Mouse (Mus musculus): ENCODE data around the gene Slc12a3. TPM values are rescaled to one million over a fixed set of nuclear protein-coding genes. Genes with fewer than 3 reads are reported as not detected.
A peak's percentile ranks its signal among the peaks of the same experiment; 100 is the strongest.

Slc12a3 gene
- polyA plus RNA-seq, 1 experiment from 2014 or later, result 0.29 TPM

DNA sequence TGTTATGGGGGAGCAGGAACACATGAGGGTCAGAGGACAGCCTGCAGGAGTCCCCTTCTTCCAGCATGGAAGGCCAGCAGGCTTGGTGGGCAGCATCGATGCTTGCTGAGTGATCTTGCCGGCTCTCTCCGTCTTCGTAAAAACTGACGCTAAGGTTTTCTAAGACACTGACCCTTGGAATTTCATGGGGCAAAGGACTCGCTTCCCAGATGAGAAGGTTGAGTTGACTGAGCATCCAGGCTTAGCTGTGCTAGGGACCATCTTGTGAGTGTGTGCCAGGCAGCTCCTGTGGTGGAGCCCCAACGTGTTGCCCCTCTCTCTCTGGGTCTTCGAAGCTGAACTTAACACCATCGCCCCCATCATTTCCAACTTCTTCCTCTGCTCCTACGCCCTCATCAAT lies 13.7 kb downstream of the Slc12a3 start:
- Histone ChIP-seq H3K9ac (ENCODE audit: low read depth, low read length) (no peak overlapping the region), H3K4me3 (ENCODE audit: low read depth, low read length) (no peak overlapping the region), H3K36me3 (ENCODE audit: control insufficient read depth, insufficient read depth, low read length) (no peaks in the 10 kb centered on the region), H3K27ac (replicated peaks; ENCODE audit: low read depth, low read length) (no peak overlapping the region), H3K4me2 (ENCODE audit: low read depth, low read length) (no peak overlapping the region), H3K4me1 (ENCODE audit: control insufficient read depth, insufficient read depth, low read length) (no peaks in the 10 kb centered on the region), H3K9me3 (ENCODE audit: control insufficient read depth, low read length) (no peaks in the 10 kb centered on the region), H3K27me3 (replicated peaks; ENCODE audit: control insufficient read depth, insufficient read depth, low read length) (no peaks in the 10 kb centered on the region)
- WGBS, result 84% methylated on average over 10 of the region's 10 CpGs
- ATAC-seq (ENCODE audit: low read depth), result no peak
- no peak for DNase-seq (ENCODE audit: low spot score)

DNA sequence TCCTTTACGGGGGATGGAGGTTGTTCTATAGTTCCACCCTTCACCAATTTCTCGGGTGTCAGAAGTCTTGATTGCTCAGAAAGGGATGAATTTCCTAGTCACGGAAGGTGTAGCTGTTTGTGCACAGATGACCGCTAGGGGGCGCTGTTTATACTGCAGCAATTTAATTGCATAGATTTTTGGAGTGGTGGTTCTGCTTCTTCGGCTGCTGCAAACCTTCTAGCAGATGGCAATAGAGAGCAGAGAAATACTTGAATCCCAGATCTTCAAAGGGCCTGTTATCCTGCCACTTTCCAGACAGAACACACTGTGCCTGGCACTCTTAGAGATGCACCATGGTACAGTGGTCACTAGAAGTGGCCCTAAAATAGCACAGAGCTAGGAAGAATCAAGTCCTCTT lies 14.3 kb downstream of the Slc12a3 start:
- Histone ChIP-seq H3K4me1 (ENCODE audit: control insufficient read depth, insufficient read depth, low read length) (no peaks in the 10 kb centered on the region), H3K36me3 (ENCODE audit: control insufficient read depth, insufficient read depth, low read length) (no peaks in the 10 kb centered on the region), H3K27me3 (replicated peaks; ENCODE audit: control insufficient read depth, insufficient read depth, low read length) (no peaks in the 10 kb centered on the region), H3K9me3 (ENCODE audit: control insufficient read depth, low read length) (no peaks in the 10 kb centered on the region), H3K4me2 (ENCODE audit: low read depth, low read length) (no peak overlapping the region), H3K4me3 (ENCODE audit: low read depth, low read length) (no peak overlapping the region), H3K9ac (ENCODE audit: low read depth, low read length) (no peak overlapping the region), H3K27ac (replicated peaks; ENCODE audit: low read depth, low read length) (no peak overlapping the region)
- ATAC-seq (ENCODE audit: low read depth) (no peak), DNase-seq (ENCODE audit: low spot score) (peak; percentile 80)
- 12% methylated on average over 6 of the region's 6 CpGs for WGBS

DNA sequence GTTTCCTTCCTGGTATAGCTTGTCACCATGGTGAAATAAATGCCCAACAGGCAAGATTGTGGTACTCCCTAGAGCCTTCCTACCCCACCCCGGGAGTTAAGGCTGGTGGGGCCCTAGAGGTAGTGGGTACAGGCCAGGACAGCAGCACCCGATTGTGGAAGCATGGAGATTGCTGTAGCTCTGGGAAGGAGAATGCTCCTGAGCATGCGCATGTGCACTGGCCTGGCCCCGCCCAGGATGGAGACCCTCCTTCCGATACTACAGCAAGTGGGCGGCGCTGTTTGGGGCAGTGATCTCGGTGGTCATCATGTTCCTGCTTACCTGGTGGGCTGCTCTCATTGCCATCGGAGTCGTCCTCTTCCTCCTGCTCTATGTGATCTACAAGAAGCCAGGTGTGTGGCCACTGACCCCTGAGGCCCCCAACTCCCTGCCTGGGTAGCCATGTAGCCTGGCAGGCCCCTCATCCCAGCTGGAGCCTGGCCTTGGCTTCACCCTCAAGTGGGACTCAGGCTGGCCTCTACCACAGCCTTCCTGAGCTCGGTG lies 14.8 kb downstream of the Slc12a3 start:
- no peaks in the 10 kb centered on the region for H3K4me1 ChIP-seq (ENCODE audit: control insufficient read depth, insufficient read depth, low read length)
- no peaks in the 10 kb centered on the region for H3K9me3 ChIP-seq (ENCODE audit: control insufficient read depth, low read length)
- H3K9ac ChIP-seq (ENCODE audit: low read depth, low read length), result no peak overlapping the region
- ATAC-seq (ENCODE audit: low read depth) (no peak; the same call in 1 of the 2 replicates), DNase-seq (ENCODE audit: low spot score) (no peak)
- 88% methylated on average over 11 of the region's 11 CpGs for WGBS
- H3K27ac ChIP-seq (replicated peaks; ENCODE audit: low read depth, low read length), result no peak overlapping the region
- no peak overlapping the region for H3K4me2 ChIP-seq (ENCODE audit: low read depth, low read length)
- H3K36me3 ChIP-seq (ENCODE audit: control insufficient read depth, insufficient read depth, low read length), result no peaks in the 10 kb centered on the region
- no peaks in the 10 kb centered on the region for H3K27me3 ChIP-seq (replicated peaks; ENCODE audit: control insufficient read depth, insufficient read depth, low read length)
- H3K4me3 ChIP-seq (ENCODE audit: low read depth, low read length), result no peak overlapping the region

DNA sequence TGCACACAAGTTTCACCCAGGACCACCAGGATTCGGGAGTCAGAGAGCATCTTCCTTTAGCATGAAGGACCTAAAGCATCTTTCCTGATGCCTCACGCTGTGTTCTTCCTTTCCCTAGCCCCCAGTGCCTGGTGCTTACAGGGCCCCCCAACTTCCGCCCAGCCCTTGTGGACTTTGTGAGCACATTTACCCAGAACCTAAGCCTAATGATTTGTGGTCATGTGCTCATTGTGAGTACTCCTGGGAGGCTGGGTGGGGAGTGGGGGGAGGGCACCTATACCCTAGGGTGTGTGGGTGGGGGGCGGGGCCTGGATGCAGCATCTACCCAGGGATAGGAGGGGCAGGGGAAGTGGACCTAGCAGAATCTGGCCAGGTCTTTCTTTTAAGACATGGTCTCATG lies 16.7 kb downstream of the Slc12a3 start:
- Histone ChIP-seq H3K4me2 (ENCODE audit: low read depth, low read length) (no peak overlapping the region), H3K36me3 (ENCODE audit: control insufficient read depth, insufficient read depth, low read length) (no peaks in the 10 kb centered on the region), H3K4me3 (ENCODE audit: low read depth, low read length) (no peak overlapping the region), H3K9me3 (ENCODE audit: control insufficient read depth, low read length) (no peaks in the 10 kb centered on the region), H3K9ac (ENCODE audit: low read depth, low read length) (no peak overlapping the region), H3K27me3 (replicated peaks; ENCODE audit: control insufficient read depth, insufficient read depth, low read length) (no peaks in the 10 kb centered on the region), H3K27ac (replicated peaks; ENCODE audit: low read depth, low read length) (no peak overlapping the region), H3K4me1 (ENCODE audit: control insufficient read depth, insufficient read depth, low read length) (no peaks in the 10 kb centered on the region)
- no peak for ATAC-seq (ENCODE audit: low read depth)
- WGBS, result 88% methylated on average over 4 of the region's 4 CpGs
- DNase-seq (ENCODE audit: low spot score), result no peak

DNA sequence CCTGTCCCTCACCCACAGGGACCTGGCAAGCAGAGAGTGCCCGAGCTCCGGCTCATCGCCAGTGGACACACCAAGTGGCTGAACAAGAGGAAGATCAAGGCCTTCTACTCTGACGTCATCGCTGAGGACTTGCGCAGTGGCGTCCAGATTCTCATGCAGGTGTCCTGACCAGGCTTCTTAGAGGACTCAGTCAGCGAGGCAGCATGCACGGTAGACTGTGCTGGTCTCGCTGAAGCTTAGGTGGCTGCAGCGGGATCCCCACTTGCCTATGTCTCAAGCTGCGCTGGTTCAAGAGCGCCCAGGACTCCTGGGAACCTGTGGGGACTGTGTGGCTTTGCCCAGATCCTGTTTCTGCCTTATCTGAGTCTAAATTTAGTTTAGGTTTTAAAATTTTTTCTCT lies 17.3 kb downstream of the Slc12a3 start:
- ATAC-seq (ENCODE audit: low read depth), result no peak
- Histone ChIP-seq H3K4me3 (ENCODE audit: low read depth, low read length) (no peak overlapping the region), H3K27ac (replicated peaks; ENCODE audit: low read depth, low read length) (no peak overlapping the region), H3K36me3 (ENCODE audit: control insufficient read depth, insufficient read depth, low read length) (no peaks in the 10 kb centered on the region), H3K4me1 (ENCODE audit: control insufficient read depth, insufficient read depth, low read length) (no peaks in the 10 kb centered on the region), H3K27me3 (replicated peaks; ENCODE audit: control insufficient read depth, insufficient read depth, low read length) (no peaks in the 10 kb centered on the region), H3K4me2 (ENCODE audit: low read depth, low read length) (no peak overlapping the region), H3K9me3 (ENCODE audit: control insufficient read depth, low read length) (no peaks in the 10 kb centered on the region), H3K9ac (ENCODE audit: low read depth, low read length) (no peak overlapping the region)
- no peak for DNase-seq (ENCODE audit: low spot score)
- 93% methylated on average over 13 of the region's 13 CpGs for WGBS

DNA sequence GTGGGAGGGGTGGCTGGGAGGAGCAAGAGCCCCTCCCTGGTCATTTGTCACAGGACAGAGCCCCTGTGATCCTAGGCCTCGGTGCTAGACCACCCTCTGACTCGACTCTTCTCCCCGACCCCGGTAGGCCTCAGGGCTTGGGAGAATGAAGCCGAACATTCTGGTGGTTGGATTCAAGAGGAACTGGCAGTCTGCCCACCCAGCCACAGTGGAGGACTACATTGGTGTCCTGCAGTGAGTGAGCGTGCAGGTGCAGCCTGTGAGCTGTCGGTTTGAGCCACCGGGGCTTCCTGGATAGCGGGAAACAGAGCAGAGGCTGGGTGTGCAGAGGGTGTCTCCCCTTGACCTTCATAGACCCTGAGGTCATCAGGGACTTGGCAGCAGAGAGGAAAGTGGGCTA lies 19.4 kb downstream of the Slc12a3 start:
- Histone ChIP-seq H3K9me3 (ENCODE audit: control insufficient read depth, low read length) (0 out of 2 replicates have a peak, but pooled peaks cover 1% of the 10 kb centered on the region), H3K27ac (replicated peaks; ENCODE audit: low read depth, low read length) (no peak overlapping the region), H3K9ac (ENCODE audit: low read depth, low read length) (no peak overlapping the region), H3K36me3 (ENCODE audit: control insufficient read depth, insufficient read depth, low read length) (no peaks in the 10 kb centered on the region), H3K27me3 (replicated peaks; ENCODE audit: control insufficient read depth, insufficient read depth, low read length) (no peaks in the 10 kb centered on the region), H3K4me2 (ENCODE audit: low read depth, low read length) (no peak overlapping the region), H3K4me3 (ENCODE audit: low read depth, low read length) (no peak overlapping the region), H3K4me1 (ENCODE audit: control insufficient read depth, insufficient read depth, low read length) (no peaks in the 10 kb centered on the region)
- DNase-seq (ENCODE audit: low spot score) (peak; percentile 20), ATAC-seq (ENCODE audit: low read depth) (no peak)
- WGBS, result 67% methylated on average over 9 of the region's 9 CpGs

DNA sequence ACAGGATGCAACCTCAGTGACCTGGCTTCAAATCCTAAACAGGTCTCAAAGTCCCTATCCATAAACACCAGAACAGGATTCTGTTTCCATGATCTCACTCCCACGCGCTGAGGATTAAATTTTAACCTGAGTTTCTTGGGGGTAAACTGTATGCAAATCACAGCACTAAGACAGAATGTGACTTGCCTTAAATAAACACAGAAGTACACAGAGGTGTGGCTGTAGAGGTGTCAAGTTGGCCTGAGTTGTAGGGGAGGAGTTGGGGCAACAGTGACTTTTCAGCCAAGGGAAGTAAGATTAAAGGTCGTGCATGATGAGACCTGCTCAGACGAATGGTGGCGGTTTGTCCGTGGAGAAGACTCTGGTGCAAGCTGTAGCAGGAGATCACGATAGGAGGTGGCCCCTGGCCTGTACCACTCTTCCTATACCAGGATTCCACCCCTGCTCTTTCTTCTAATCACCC lies 25.1 kb downstream of the Slc12a3 start:
- H3K4me2 ChIP-seq (ENCODE audit: low read depth, low read length), result no peak overlapping the region
- ATAC-seq (ENCODE audit: low read depth) (no peak), DNase-seq (ENCODE audit: low spot score) (no peak)
- H3K4me1 ChIP-seq (ENCODE audit: control insufficient read depth, insufficient read depth, low read length), result no peaks in the 10 kb centered on the region
- H3K9me3 ChIP-seq (ENCODE audit: control insufficient read depth, low read length), result 0 out of 2 replicates have a peak, but pooled peaks cover 4% of the 10 kb centered on the region
- no peak overlapping the region for H3K9ac ChIP-seq (ENCODE audit: low read depth, low read length)
- no peak overlapping the region for H3K27ac ChIP-seq (replicated peaks; ENCODE audit: low read depth, low read length)
- WGBS, result 78% methylated on average over 7 of the region's 7 CpGs
- H3K27me3 ChIP-seq (replicated peaks; ENCODE audit: control insufficient read depth, insufficient read depth, low read length), result no peaks in the 10 kb centered on the region
- H3K4me3 ChIP-seq (ENCODE audit: low read depth, low read length), result no peak overlapping the region
- H3K36me3 ChIP-seq (ENCODE audit: control insufficient read depth, insufficient read depth, low read length), result no peaks in the 10 kb centered on the region

DNA sequence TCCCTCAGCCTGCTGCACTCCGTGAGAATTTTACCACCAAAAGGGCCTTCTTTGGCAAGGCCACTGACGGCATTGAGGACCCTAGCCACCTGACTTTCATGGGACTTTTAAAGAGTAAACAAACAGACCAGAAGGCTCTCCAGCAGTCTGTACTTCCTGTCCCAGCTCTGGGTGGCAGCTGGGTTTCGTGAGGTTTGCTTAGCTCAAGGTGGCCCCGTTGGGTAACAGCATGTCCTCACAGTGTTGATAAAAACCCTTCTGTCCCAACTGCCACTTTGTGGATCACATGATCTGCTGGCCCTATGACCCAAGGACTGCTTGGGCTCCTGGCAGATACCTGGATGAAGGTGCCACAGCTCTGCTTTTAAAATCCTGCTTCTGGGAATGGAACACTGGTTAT lies 25.6 kb downstream of the Slc12a3 start:
- Histone ChIP-seq H3K27ac (replicated peaks; ENCODE audit: low read depth, low read length) (no peak overlapping the region), H3K27me3 (replicated peaks; ENCODE audit: control insufficient read depth, insufficient read depth, low read length) (no peaks in the 10 kb centered on the region), H3K9ac (ENCODE audit: low read depth, low read length) (no peak overlapping the region), H3K36me3 (ENCODE audit: control insufficient read depth, insufficient read depth, low read length) (no peaks in the 10 kb centered on the region), H3K9me3 (ENCODE audit: control insufficient read depth, low read length) (0 out of 2 replicates have a peak, but pooled peaks cover 4% of the 10 kb centered on the region), H3K4me3 (ENCODE audit: low read depth, low read length) (no peak overlapping the region), H3K4me2 (ENCODE audit: low read depth, low read length) (no peak overlapping the region), H3K4me1 (ENCODE audit: control insufficient read depth, insufficient read depth, low read length) (no peaks in the 10 kb centered on the region)
- DNase-seq (ENCODE audit: low spot score) (no peak), ATAC-seq (ENCODE audit: low read depth) (no peak)
- WGBS, result 68% methylated on average over 4 of the region's 4 CpGs

DNA sequence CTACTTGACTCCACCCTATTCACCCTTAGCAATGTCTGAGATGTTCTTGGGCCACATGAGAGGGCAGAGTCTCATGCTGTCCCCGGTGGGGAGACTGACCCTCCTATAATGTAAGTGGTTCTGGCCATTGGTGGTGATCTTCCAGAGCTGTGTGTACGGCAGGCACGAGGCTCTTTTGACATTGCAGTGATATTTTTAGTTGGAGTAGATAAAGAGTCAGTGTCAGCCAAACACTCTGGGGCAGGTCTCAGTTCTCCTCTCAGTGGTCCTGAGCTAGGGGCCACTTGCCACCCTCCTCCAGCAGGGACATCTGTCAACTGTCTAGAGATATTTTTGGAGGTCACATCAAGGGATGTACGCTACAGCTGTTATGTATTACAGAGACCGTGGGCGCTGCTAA lies 28.2 kb downstream of the Slc12a3 start:
- Histone ChIP-seq H3K36me3 (ENCODE audit: control insufficient read depth, insufficient read depth, low read length) (no peaks in the 10 kb centered on the region), H3K27ac (replicated peaks; ENCODE audit: low read depth, low read length) (no peak overlapping the region), H3K27me3 (replicated peaks; ENCODE audit: control insufficient read depth, insufficient read depth, low read length) (no peaks in the 10 kb centered on the region), H3K4me3 (ENCODE audit: low read depth, low read length) (no peak overlapping the region), H3K9me3 (ENCODE audit: control insufficient read depth, low read length) (0 out of 2 replicates have a peak, but pooled peaks cover 4% of the 10 kb centered on the region), H3K4me1 (ENCODE audit: control insufficient read depth, insufficient read depth, low read length) (no peaks in the 10 kb centered on the region), H3K4me2 (ENCODE audit: low read depth, low read length) (no peak overlapping the region), H3K9ac (ENCODE audit: low read depth, low read length) (no peak overlapping the region)
- ATAC-seq (ENCODE audit: low read depth) (no peak), DNase-seq (ENCODE audit: low spot score) (no peak)
- 74% methylated on average over 5 of the region's 6 CpGs for WGBS

All from embryonic facial prominence, embryonic 14.5 days (tissue).